Mouse (Mus musculus) megakaryocyte, embryonic 14.5 days (primary cell): ENCODE results near the gene Nfatc4.

ENCODE experiments used
- FLI1 ChIP-seq: IDR thresholded peaks from 2 replicates; pipeline ENCODE4 v1.6.1; 2012; ENCODE audit warnings: low read length, inconsistent platforms, mixed read lengths
- GATA1 ChIP-seq: IDR thresholded peaks from 3 replicates; pipeline ENCODE4 v1.6.1; 2012; ENCODE audit warnings: mixed read lengths, low read length, inconsistent platforms, borderline replicate concordance

- TF ChIP-seq GATA1 (no peak), FLI1 (no peak)
Observed at GRCm38 (mm10) chr14:55880982-55881381, 58.0 kb downstream of the Nfatc4 start.
